In the genomic region with DNA sequence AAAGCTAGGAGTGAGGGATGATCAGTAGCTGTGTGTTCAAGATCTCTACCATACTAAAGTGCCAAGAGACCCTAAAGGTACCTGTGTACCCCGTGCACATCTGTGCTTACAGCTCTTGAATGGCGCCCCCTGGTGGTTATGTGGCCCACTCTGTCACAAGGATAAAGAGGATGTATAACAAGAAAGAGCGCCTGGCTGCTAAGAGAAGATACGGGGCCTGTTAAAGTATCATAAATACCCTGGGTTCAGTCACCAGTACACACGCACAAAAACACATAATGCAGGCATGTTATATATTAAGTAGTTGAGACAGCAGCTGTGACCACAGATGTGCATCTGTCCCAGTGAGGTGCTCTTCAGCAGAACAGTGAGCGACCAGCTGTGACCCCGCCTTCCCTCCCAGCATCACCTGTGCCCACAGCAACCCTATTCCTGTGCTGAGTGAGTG, we compare ENCODE assay signal across 8 mouse cellular contexts. TPM values are rescaled to one million over a fixed set of nuclear protein-coding genes. Genes with fewer than 3 reads are reported as not detected.
A peak's percentile ranks its signal among the peaks of the same experiment; 100 is the strongest.
DNase-seq lines count a peak whose midpoint lies in the region; ATAC-seq and TF ChIP-seq lines count a peak whose summit lies in the region.

No protein-coding gene starts in this region.

- no peak overlapping the region for H3K27ac ChIP-seq in embryonic facial prominence, embryonic 14.5 days (replicated peaks; ENCODE audit: low read depth, low read length)
- no peak overlapping the region for H3K27ac ChIP-seq in small intestine, adult 2 months (ENCODE audit: insufficient read depth, low read depth, low read length)

- no peaks in the 10 kb centered on the region for H3K4me1 ChIP-seq in embryonic facial prominence, embryonic 14.5 days (ENCODE audit: control insufficient read depth, insufficient read depth, low read length)
- peaks cover 3% of the 10 kb centered on the region for H3K4me1 ChIP-seq in small intestine, adult 2 months (ENCODE audit: control insufficient read depth, insufficient read depth, insufficient read length, low read length)

- no peak overlapping the region for H3K4me3 ChIP-seq in embryonic facial prominence, embryonic 14.5 days (ENCODE audit: low read depth, low read length)
- no peak overlapping the region for H3K4me3 ChIP-seq in small intestine, adult 2 months (ENCODE audit: low read depth, low read length)

- ATAC-seq in embryonic facial prominence, embryonic 14.5 days (ENCODE audit: low read depth) = peak; percentile 42; the same call in 1 of the 2 replicates

- H3K36me3 ChIP-seq in embryonic facial prominence, embryonic 14.5 days (ENCODE audit: control insufficient read depth, insufficient read depth, low read length) = peaks cover 79% of the 10 kb centered on the region
- H3K36me3 ChIP-seq in small intestine, adult 2 months (ENCODE audit: control insufficient read depth, insufficient read depth, low read length) = peaks cover 48% of the 10 kb centered on the region

- no peaks in the 10 kb centered on the region for H3K27me3 ChIP-seq in embryonic facial prominence, embryonic 14.5 days (replicated peaks; ENCODE audit: control insufficient read depth, insufficient read depth, low read length)
- H3K27me3 ChIP-seq in small intestine, adult 2 months (ENCODE audit: control insufficient read depth, insufficient read depth, low read length) = no peaks in the 10 kb centered on the region

- peak; percentile 73; the same call in 1 of the 2 replicates for TF ChIP-seq CTCF in small intestine, adult 2 months (IDR thresholded peaks at IDR 0.05; ENCODE audit: extremely low read depth, insufficient read length, insufficient replicate concordance, low read depth, low read length)

- peak; percentile 48 to 67 for DNase-seq in layer of hippocampus, postnatal 10 days (ENCODE audit: low spot score in 2 of 2)
- DNase-seq in layer of hippocampus, postnatal 36 days = no peak
- peak; percentile 92 for DNase-seq in R1 (ENCODE audit: low read depth, low spot score)
- peak; percentile 78 for DNase-seq in embryonic facial prominence, embryonic 14.5 days (ENCODE audit: low spot score)
- DNase-seq in induced T-regulatory cell, adult 2 months (ENCODE audit: low read depth) = peak; percentile 87
- peak; percentile 61 for DNase-seq in lung, postnatal 25 days (ENCODE audit: low spot score)
- DNase-seq in layer of hippocampus, adult 11-12 months (ENCODE audit: low spot score) = no peak

- WGBS in embryonic facial prominence, embryonic 14.5 days = 49% methylated on average over 7 of the region's 7 CpGs
- 46% methylated on average over 7 of the region's 7 CpGs for WGBS in small intestine, adult 2 months

- TF ChIP-seq POLR2A in small intestine, adult 2 months (IDR thresholded peaks at IDR 0.05; ENCODE audit: low read depth, low read length) = no peak

- H3K9me3 ChIP-seq in embryonic facial prominence, embryonic 14.5 days (ENCODE audit: control insufficient read depth, low read length) = no peaks in the 10 kb centered on the region

- no peak overlapping the region for H3K9ac ChIP-seq in embryonic facial prominence, embryonic 14.5 days (ENCODE audit: low read depth, low read length)

- H3K4me2 ChIP-seq in embryonic facial prominence, embryonic 14.5 days (ENCODE audit: low read depth, low read length) = no peak overlapping the region

RNA-seq across cellular contexts. Expression of a gene that starts 30.7 kb away (rescaled TPM):
- 10 to 100 TPM; 60.9 to 67.7 TPM for total RNA-seq in layer of hippocampus, postnatal 10 days (2021)
- total RNA-seq in layer of hippocampus, postnatal 36 days (2021) = 10 to 100 TPM; 57.6 to 61.5 TPM
- polyA plus RNA-seq in embryonic facial prominence, embryonic 14.5 days (2014; fragmentation: Nextera tagmentation; extraction: Ambion mirVana) = 565 and 594 TPM in 2 replicates
- 57.2 and 82.3 TPM in 2 replicates for polyA plus RNA-seq in small intestine, adult 2 months (2012; rRNA removed)

RNA-seq across cellular contexts. Expression of a gene that starts 59.9 kb away (rescaled TPM):
- 10 to 100 TPM; 18.3 to 19.8 TPM for total RNA-seq in layer of hippocampus, postnatal 10 days (2021)
- 10 to 100 TPM; 21.7 to 23.1 TPM for total RNA-seq in layer of hippocampus, postnatal 36 days (2021)
- polyA plus RNA-seq in embryonic facial prominence, embryonic 14.5 days (2014; fragmentation: Nextera tagmentation; extraction: Ambion mirVana) = 14.2 and 14.3 TPM in 2 replicates
- 34.9 and 67.9 TPM in 2 replicates for polyA plus RNA-seq in small intestine, adult 2 months (2012; rRNA removed)

Comparison
In these comparisons a context has a peak if more than half of its experiments do, and no peak if none do; other contexts are left out.
1. DNase-seq: peak in layer of hippocampus, postnatal 10 days (2 of 2), R1 (single experiment), embryonic facial prominence, embryonic 14.5 days (single experiment), induced T-regulatory cell, adult 2 months (single experiment) and lung, postnatal 25 days (single experiment); none in layer of hippocampus, postnatal 36 days (0 of 2) and layer of hippocampus, adult 11-12 months (single experiment).